Mouse (Mus musculus) adrenal gland (tissue): Measurements from ENCODE around the gene Grap.

ENCODE experiments used
- intact Hi-C: fragments of 180-260 bp; cut with DNase I; formaldehyde crosslinking; loops from one replicate; pipeline ENCODE4 v1.15.1; 2025

The Grap gene

GRCm38 (mm10) chr11:61717990-61718389 is 64.9 kb downstream of the Grap start:
- intact Hi-C loops = loop anchor here (10.0 kb wide), 1 partner anchor 213 kb away; the partner anchor contains the start of gene B9d1

DNA sequence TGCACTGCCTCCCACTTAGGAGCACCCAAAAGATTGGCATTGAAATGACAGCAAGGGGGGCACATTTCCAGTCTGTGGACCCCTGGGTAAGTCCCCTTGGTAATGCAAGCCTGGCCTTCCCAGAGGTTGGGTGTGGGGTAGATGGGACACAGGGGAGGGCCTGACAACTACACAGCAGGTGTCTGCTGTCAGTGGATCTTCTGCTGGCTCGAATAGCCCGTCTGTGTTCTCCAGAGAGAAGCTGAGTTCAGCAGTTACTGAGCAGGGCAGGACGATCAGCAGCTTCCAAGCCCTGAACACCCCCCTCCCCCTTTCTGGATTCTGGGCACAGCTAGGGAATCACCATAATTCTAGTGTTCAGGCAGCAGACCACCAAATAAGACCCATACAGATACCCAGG is 66.3 kb downstream of the Grap start:
- intact Hi-C loops = loop anchor here (10.0 kb wide), 1 partner anchor 215 kb away; the partner anchor contains the start of gene B9d1

DNA sequence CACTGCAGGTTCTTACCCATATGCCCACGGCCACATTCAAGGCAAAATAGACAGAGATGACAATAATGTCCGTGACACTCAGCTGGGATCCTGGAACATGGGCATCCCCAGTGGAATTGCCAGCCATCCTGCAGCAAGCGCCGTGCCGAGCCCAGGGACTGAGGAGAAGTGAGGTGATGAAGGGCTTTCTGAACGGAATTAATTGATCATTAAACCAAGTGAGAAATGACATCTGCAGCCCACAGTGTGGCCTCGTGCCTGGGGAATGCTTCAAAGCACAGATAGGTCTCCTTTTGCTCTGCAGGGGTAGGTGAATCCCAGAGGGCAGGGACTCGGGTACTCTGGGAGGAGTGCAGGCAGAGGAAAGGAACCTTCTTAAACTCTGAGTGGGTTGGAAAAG is 66.8 kb downstream of the Grap start:
- intact Hi-C loops = loop anchor here (10.0 kb wide), 1 partner anchor 215 kb away; the partner anchor contains the start of gene B9d1

DNA sequence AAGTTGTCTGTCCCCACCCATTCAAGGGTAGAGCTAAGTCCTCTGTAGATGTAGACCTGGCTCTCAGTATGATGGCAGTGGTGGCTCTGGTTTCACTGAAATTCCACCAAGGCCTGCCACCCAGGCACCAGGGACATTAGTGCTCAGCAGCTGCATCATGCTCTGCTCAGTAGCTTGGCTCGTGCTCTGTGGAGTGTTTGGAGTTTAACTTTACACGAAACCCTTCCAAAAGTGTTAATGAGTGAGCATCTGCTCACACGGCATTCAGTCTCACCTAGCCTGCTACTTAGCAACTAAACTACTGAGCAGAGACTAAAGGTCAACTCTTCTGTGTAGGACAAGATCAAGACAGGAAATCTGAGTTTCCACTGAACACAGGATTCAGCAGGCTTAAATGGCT is 67.6 kb downstream of the Grap start, which contains the start of gene Slc5a10:
Gene Slc5a10 (minus strand): TSS at position 191 of the 400 bp plus-strand sequence.
- intact Hi-C loops = no loop called here

GRCm38 (mm10) chr11:61722077-61722476 is 69.0 kb downstream of the Grap start:
- intact Hi-C loops = no loop called here
